Mouse (Mus musculus): ENCODE measurements around the gene Grip1. TPM values are rescaled to one million over a fixed set of nuclear protein-coding genes. Genes with fewer than 3 reads are reported as not detected.

The Grip1 gene
- polyA plus RNA-seq, 1 experiment = 0.22 TPM

GRCm38 (mm10) chr10:119876721-119877120 lies 423.1 kb downstream of the Grip1 start:
- WGBS = 68% methylated on average over 6 of the region's 6 CpGs
- no peak for DNase-seq (ENCODE audit: low read depth, low spot score)

GRCm38 (mm10) chr10:119878331-119878730 lies 424.7 kb downstream of the Grip1 start:
- 63% methylated on average over 12 of the region's 12 CpGs for WGBS
- no peak for DNase-seq (ENCODE audit: low read depth, low spot score)

DNA sequence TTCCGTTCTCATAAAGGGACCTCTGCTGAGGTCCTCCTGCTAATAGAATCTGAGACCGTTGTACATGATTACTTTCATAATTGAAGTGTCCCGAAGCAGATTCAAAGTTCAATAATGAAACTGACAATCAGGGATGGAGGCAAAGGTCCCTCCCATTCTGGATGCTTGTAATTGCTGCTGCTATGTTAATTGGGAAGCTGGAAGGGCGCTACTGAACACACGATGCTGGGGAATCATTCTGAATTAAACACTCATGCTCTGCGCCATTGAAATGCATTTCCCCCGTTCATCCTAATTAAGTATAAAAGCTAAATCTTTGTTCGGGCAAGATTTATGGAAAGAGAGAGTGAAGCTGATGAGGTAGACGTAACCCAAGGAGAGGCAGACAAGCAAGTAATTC lies 431.0 kb downstream of the Grip1 start:
- no peak for DNase-seq (ENCODE audit: low read depth, low spot score)
- 77% methylated on average over 9 of the region's 9 CpGs for WGBS

DNA sequence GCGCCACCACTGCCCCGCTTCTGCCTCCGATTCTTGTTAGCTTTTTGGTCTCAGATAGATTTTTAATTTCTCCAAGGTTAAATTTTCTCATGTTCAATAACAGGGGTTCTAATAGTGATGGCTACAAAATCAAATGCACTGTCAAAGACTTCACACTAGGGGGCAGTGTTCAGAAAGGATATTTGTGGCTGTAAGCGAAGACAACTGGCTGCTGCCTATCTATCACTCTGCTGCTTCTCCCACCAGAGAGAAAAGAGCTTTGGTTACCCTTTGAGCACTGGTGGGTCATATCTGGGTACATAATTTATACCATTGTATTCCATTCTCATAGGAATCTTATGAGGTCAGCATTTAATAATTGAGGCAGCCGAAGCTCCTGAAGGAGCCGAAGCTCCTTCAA lies 431.9 kb downstream of the Grip1 start:
- WGBS = 83% methylated on average over 6 of the region's 6 CpGs
- DNase-seq (ENCODE audit: low read depth, low spot score) = no peak

GRCm38 (mm10) chr10:119886681-119887080 lies 433.1 kb downstream of the Grip1 start:
- no peak for DNase-seq (ENCODE audit: low read depth, low spot score)
- 67% methylated on average over 1 of the region's 1 CpGs for whole genome bisulfite sequencing

- no peak for DNase-seq (ENCODE audit: low read depth, low spot score)
- WGBS = 61% methylated on average over 4 of the region's 4 CpGs
These were observed 449.1 kb downstream of the Grip1 start for GRCm38 (mm10) chr10:119902754-119903153.

DNA sequence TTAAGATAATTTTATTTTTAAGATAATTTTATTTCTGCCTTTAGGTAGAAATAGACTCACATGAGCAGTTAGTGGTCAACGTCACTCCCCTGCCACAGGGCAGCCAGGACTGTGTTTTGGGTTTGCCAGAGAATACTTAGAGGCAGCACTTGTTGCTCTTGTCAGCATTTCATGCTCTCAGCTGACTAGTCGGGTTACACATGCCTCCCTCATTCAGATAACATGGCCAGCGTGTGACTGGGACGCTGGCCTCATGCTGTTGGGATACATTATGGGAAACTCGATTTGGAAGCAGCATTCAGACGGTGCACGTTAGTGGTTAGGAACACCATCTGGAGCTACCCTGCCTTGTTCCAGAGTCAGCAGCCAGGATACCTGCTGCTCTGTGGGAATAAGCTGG lies 453.2 kb downstream of the Grip1 start:
- DNase-seq (ENCODE audit: low read depth, low spot score) = no peak
- 87% methylated on average over 7 of the region's 7 CpGs for WGBS

DNA sequence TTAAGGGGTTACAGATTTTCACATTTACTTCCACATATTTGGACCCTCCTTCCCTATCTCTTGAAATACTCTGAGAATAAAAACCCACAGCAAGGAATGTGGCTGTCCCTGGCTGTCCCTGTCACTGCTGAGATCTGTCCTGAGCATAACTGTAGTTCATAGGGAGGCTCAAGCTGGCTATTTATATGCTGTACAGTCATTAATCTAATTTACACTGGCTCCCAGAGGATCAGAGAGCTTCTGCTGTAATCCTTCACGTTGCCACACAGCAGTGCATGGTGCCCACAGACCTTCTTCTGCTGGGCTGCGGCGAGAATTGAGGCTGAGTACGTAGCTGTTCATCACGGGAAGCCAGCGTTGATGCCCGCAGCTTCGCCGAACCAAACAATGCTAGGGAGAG lies 464.4 kb downstream of the Grip1 start:
- DNase-seq (ENCODE audit: low read depth, low spot score) = no peak
- WGBS = 86% methylated on average over 9 of the region's 9 CpGs

GRCm38 (mm10) chr10:119927963-119928362 lies 474.3 kb downstream of the Grip1 start:
- 56% methylated on average over 5 of the region's 5 CpGs for WGBS
- no peak for DNase-seq (ENCODE audit: low read depth, low spot score)

DNA sequence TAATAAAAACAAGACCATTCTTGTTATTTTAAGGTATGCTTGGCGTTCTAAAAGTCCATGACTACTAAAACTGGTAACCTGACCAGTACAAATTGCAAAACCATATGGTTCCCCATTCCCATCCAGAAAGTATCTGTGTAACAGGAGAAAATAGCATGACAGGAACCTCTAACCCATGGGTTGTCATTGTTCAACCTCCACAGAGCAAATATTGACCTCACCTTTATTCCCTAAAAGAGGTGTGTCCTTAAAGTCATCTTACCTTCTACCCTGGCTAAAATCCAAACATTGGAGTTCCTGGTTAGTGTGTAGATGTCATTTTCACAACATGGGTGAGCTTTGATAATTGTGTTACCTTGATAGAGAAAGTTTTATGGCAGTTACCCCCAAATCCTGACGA lies 475.3 kb downstream of the Grip1 start:
- peak; percentile 22 for DNase-seq (ENCODE audit: low read depth, low spot score)
- WGBS = 43% methylated on average over 2 of the region's 2 CpGs

- 57% methylated on average over 4 of the region's 4 CpGs for WGBS
- DNase-seq (ENCODE audit: low read depth, low spot score) = no peak
These were observed 479.2 kb downstream of the Grip1 start for GRCm38 (mm10) chr10:119932794-119933193.

GRCm38 (mm10) chr10:119933362-119933761 lies 479.7 kb downstream of the Grip1 start:
- no peak for DNase-seq (ENCODE audit: low read depth, low spot score)
- WGBS = 83% methylated on average over 5 of the region's 5 CpGs

DNA sequence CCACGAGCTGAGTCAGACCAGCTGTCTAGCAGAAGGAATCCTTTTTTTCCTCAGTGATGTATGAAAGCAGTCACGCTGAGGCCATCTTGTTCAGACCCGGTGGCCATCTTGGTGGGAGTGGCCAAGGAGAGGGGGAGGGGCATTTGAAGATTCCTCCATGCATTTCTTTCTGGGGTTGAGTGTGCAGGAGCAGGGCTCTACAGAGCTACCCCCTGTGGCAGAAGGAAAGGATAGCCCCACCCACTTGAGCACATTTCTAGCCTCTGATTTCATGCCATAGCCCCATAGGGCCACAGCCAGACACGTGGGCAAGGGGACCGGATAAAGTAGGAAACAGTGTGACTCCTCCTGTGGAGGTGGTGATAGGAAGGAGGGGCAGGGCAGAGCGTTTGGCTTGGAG lies 481.6 kb downstream of the Grip1 start:
- 75% methylated on average over 6 of the region's 6 CpGs for WGBS
- no peak for DNase-seq (ENCODE audit: low read depth, low spot score)

DNA sequence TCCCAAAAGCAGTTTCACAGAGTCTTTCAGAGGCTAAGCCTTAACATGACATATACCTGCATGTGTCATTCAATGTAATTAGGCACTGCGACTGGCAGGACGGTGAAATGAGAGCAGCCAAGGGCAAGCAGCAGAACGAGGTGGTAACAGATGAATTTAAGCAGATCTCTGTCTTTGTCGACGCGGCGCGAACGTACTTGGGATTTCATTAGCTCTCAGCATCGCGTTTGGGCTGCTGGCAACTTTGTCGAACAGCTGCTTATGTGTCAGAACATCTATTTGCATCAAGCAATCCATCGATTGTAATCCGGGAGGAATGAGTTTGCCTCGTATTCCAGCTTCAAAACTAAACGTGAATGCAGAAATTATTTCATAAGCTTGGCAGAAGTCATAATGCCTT lies 483.9 kb downstream of the Grip1 start:
- 91% methylated on average over 16 of the region's 16 CpGs for WGBS
- no peak for DNase-seq (ENCODE audit: low read depth, low spot score)

DNA sequence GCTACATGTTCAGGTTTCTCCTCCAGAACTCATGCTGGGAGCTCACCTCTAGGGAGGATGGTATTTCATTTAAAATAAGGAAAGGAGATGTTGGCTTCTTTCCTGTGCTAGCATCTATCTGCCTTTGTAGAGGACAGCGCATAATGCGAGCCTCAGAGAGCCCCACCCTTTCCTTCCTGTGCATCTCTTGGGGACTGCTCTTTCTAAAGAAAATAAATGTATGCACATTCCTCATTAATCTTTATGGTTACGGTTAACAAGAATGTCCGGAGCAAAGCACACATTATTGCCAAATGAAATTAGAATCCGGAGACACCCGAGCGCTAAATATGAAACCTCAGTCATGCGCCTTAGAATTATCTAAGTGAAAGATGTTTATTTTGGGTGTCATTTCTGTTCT lies 490.3 kb downstream of the Grip1 start:
- no peak for DNase-seq (ENCODE audit: low read depth, low spot score)

GRCm38 (mm10) chr10:119951460-119951859 lies 497.8 kb downstream of the Grip1 start:
- 64% methylated on average over 6 of the region's 6 CpGs for WGBS
- no peak for DNase-seq (ENCODE audit: low read depth, low spot score)

More for the DNA sequence above, 490.3 kb downstream of the Grip1 start:
- 73% methylated on average over 8 of the region's 8 CpGs for WGBS

DNA sequence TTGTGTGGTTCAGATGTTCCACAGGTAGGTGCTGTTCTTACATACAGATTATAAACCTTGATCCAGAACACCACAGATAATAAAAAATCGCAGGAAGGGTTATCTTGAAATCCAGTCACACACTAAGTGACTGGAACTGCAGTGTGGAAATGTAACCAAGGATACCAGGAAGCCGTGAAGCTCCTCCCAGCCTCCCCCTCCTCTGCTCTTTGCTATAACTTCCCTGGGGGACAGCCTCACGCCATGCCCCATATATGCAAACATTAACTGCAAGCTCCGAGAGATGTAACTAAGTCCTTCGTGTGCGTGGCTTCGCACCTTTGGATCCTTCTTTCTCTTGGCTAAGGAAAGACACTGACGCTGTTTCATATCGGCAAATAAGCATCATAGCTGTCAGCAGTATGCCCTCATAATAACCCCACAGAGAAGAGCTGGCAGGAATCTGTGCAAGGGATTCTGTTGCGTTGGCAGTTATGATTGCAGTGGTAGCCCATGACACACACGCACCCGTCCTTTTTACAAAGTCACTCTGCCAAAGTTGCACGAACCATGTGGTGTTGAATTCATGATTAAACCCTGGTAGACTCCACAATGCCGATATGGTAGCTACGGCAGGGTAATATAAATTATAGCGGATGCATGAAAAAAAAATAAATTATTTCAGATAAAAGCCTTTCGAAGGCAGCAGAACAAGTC lies 503.8 kb downstream of the Grip1 start:
- DNase-seq (ENCODE audit: low read depth, low spot score) = no peak
- 81% methylated on average over 17 of the region's 17 CpGs for WGBS

GRCm38 (mm10) chr10:119960915-119961314 lies 507.3 kb downstream of the Grip1 start:
- 73% methylated on average over 3 of the region's 3 CpGs for WGBS
- no peak for DNase-seq (ENCODE audit: low read depth, low spot score)

- no peak for DNase-seq (ENCODE audit: low read depth, low spot score)
- 80% methylated on average over 8 of the region's 8 CpGs for WGBS
These were observed 512.7 kb downstream of the Grip1 start for GRCm38 (mm10) chr10:119966321-119966720.

GRCm38 (mm10) chr10:119979396-119979795 lies 525.8 kb downstream of the Grip1 start:
- 63% methylated on average over 8 of the region's 8 CpGs for WGBS
- DNase-seq (ENCODE audit: low read depth, low spot score) = no peak

GRCm38 (mm10) chr10:119980032-119980431 lies 526.4 kb downstream of the Grip1 start:
- no peak for DNase-seq (ENCODE audit: low read depth, low spot score)
- 69% methylated on average over 11 of the region's 11 CpGs for WGBS

GRCm38 (mm10) chr10:119984299-119984698 lies 530.7 kb downstream of the Grip1 start:
- DNase-seq (ENCODE audit: low read depth, low spot score) = no peak
- WGBS = 75% methylated on average over 9 of the region's 9 CpGs
